1 mouse cellular context compared by ENCODE assay signal in genomic region chr14:79522387-79522786, GRCm38 (mm10).
TF ChIP-seq lines count a peak whose summit lies in the region.

No protein-coding gene starts in this region.

TF ChIP-seq in CH12.LX, 34 proteins besides CTCF, POLR2A, EP300 and RAD21 (continued from another document):
- TF ChIP-seq ZMIZ1 (IDR thresholded peaks at IDR 0.05; ENCODE audit: low read depth, low read length): no peak
TF ChIP-seq in CH12.LX: peak in this region for 2.
